Mouse (Mus musculus): ENCODE data around the gene Lima1.
"Not testable (repeated sequence)": the region's sequence is repeated elsewhere in the genome, so short reads cannot be mapped to it uniquely, and the experiment has no call there.

Gene Lima1

GRCm38 (mm10) chr15:99834681-99835080, 40.6 kb downstream of the Lima1 start:
- DNase-seq (ENCODE audit: low read depth, low spot score), result no peak

DNA sequence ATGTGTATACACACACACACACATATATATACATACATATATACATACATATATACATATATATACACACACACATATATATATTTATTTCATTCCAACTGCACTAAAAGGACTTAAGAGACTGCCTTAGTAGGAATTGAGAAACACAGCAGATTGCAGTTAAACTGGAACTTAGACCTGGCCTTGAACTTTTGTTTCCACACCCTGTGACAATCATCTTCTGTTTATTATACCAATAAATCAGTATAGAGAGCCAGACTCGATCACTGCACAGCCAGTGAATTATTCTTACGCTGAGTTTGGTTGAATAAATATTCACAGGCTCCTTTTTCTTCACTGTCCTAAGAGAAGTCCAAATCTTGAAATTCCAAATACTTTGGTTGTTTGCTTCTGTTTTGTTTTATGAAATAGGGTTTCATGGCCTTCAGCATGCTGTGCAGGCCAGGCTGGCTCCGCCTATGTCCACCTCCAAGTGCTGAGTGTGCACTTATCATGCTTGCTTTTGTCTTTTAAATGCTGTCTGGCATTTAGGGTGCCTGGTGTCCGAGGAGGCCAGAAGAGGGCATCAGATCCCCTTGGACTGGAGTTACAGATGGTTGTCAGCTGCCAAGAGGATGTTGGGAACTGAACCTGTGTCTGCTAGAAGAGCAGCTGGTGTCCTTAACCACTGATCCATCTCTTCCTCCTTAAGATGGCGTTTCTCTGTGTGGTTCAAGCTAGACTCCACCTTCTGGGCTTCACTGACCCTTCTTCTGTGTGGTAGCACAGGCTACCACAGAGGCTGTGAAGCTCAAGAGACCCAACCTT, 41.4 kb downstream of the Lima1 start:
- DNase-seq (ENCODE audit: low read depth, low spot score), result no peak

DNA sequence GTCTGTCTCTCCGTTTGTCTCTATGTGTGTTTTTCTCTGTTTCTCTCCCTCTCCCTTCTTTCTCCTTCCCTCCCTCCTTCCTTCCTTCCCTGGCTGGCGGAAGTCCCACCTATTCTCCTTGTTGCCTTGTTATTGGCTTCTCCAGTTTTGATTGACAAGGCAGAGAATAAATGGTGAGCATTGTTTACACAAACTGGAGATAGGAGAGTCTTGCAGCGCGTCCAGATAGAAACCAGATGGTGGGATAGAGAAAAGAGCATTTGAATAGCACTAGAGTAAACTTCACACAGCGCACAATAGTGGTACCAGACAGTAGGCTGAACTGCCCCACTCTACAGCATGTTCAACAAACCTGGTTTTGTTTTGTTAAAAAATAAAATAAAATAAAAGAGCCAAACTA, 43.7 kb downstream of the Lima1 start:
- no peak for DNase-seq (ENCODE audit: low read depth, low spot score)

- no peak for DNase-seq (ENCODE audit: low read depth, low spot score)
Measured at GRCm38 (mm10) chr15:99828061-99828460, 47.2 kb downstream of the Lima1 start.

- no peak for DNase-seq (ENCODE audit: low read depth, low spot score)
Measured at GRCm38 (mm10) chr15:99826210-99826888, 48.9 kb downstream of the Lima1 start.

GRCm38 (mm10) chr15:99825211-99825610, 50.0 kb downstream of the Lima1 start:
- no peak for DNase-seq (ENCODE audit: low read depth, low spot score)

DNA sequence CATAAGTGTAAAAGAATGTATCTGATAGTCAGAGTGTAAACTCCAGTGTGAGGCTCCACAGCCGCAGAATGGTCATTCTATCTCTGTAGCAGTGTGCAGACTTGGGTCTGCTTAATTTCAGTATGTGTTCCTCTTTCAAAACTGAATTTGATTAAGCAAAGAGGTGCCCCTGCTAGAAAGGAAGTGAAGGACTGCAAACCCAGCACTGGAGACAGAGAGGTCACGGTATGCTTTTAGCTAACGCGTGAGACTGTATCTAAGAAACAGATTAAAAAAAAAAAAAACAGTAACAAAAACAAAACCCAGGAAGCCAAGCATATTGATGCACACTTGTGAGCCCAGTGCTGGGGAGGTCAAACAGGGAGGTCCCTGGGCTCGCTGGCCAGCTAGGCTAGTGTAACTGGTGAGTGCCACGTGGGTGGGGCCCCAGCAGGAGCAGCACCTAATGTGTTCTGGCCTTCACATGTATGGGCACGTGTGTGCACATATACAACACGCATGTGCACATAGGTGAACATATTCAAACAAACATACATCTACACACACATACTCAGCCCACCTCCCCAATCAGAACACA, 51.8 kb downstream of the Lima1 start:
- no peak for DNase-seq (ENCODE audit: low read depth, low spot score)

GRCm38 (mm10) chr15:99822501-99822900, 52.8 kb downstream of the Lima1 start:
- DNase-seq (ENCODE audit: low read depth, low spot score), result not testable (repeated sequence)

GRCm38 (mm10) chr15:99819621-99820279, 55.5 kb downstream of the Lima1 start:
- no peak for DNase-seq (ENCODE audit: low read depth, low spot score)

DNA sequence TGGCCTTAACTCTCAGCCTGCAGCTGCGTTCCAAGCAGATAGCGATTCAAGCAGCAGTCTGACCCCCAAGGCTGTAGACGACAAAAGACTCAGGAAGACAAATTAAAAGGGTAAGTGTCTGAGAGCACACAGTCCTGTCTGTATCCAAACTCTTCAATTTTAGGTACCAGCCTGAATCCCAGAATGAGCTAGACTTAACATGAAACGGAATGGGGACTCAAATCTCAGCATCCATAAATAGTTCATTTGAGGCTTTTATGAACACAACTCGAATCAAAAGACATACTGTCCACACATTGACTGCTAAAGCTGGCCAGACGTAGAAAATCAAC, 56.2 kb downstream of the Lima1 start:
- DNase-seq (ENCODE audit: low read depth, low spot score), result no peak

GRCm38 (mm10) chr15:99818321-99819108, 56.7 kb downstream of the Lima1 start:
- no peak for DNase-seq (ENCODE audit: low read depth, low spot score)

DNA sequence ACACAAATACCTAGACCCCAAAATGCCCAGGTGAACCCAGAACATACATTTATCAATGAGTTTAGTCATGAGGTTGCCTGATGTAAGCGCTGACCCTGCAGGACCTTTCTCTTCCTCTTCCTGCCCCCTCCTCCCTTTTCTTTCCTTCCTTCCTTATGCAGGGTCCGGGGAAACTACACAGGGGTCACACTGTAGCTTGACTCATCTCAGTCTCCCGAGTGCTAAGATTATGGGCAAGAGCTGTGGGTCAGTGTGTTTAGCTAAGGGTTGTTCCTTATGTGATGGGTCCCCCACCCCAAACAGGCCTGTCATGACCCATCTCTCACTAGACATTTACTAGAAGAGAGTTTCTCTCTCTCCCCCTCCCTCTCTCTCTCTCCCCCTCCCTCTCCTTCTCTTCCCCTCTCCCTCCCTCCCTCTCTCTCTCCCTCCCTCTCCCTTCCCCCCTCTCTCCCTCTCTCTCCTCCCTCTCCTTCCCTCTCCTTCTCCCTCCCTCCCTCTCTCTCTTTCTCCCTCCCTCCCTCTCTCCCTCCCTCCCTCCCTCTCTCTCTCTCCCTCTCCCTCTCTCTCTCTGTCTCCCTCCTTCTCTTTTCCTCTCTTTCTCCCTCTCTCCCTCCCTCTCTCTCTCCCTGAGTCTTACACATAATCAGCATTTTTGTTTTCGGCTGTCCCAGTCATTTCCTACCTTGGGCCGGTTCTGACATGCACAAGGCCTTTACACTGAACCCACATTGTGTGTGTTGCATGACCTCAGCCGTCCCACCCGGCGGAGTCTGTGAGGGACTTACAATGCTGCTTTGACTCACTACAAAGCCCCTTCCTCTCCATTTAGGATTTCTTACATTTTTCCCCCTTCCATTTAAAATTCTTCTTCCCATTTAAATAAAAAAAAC, 57.7 kb downstream of the Lima1 start:
- DNase-seq (ENCODE audit: low read depth, low spot score), result no peak

DNA sequence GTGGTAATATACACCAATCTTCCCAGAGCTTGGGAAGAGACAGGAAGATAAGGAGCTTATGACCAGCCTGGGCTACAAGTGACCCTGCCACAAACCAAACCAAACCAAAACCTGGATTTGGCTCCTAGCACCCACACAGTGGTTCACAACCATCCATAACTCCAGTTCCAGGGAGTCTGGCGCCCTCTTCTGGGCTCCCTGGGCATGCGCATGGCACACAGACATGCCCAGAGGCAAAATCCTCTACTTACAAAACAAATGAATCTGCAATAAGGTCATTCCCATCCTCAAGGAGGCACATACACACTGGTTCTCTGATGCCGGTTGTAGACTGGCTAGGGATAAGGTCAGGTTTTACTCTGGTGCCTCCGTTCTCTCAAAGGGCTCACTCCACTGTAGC, 59.3 kb downstream of the Lima1 start:
- no peak for DNase-seq (ENCODE audit: low read depth, low spot score)

DNA sequence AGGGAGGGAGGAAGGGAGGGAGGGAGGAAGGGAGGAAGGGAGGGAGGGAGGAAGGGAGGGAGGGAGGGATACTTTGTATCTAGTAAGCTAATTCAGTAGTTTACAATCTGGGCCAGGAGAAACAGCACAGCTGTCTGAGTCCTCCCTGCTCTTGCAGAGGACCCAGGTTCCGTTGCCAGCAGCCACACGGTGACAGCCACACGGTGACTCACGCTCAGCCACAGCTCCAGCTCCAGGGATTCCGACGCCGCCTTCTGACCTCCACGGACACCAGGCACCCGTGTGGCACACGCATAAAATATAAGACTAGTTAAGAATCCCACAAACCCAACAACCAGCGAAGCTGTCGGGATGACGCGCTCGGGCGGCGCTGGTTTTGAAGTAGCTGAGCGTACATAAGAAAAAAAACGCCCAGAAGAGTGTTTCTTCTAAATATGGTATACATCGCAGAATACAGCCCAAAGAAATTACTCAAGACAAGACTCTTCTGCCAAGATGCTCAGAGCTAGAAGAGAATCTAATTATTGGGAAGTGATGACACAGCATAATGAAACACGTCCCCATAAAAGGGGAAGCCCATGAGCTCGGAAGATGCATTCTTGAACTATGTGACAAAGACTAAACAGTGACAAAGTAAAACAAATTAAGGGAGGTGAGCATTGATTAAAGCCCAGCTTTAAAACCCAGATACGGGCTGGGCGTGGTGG, 60.5 kb downstream of the Lima1 start:
- no peak for DNase-seq (ENCODE audit: low read depth, low spot score)

DNA sequence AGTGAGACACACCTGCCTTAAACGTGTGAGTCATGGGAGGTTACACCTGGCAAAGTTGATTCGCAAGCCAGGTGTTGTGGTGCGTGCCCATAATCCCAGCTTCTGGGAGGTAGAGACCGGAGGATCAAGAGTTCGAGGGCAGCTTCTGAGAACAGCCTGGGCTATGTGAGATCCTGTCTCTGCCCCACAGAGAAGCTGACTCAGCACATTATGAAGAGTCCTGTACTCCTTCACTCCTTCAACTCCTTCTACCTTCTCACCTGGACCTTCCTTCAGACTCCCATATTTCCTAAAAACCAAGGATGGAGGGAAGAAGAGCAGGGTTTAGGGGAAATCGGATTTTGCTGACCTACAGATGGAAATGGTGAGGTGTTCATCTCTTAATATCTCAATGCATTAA, 61.6 kb downstream of the Lima1 start:
- DNase-seq (ENCODE audit: low read depth, low spot score), result no peak

DNA sequence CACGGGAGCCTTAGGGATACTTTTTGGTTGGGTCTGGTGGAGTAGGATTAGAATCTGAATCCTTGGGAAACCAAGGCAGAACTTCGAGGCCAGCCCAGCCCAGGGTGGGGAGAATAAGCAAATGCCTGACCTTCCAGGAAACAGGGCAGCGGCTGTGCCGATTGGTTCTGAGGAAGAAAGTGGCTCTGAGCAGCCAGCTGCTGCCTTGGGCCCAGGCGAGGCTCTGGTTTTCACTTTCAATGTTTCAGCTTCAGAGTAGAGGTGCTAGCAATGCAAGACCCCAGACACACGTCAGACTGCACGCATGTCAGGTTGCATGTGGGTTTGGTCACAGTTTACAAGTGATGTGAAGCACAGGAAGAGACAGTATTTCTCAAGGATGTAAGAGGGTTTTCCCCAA, 63.2 kb downstream of the Lima1 start:
- no peak for DNase-seq (ENCODE audit: low read depth, low spot score)

GRCm38 (mm10) chr15:99807776-99808735, 67.2 kb downstream of the Lima1 start:
- no peak for DNase-seq (ENCODE audit: low read depth, low spot score)

- no peak for DNase-seq (ENCODE audit: low read depth, low spot score)
Measured at GRCm38 (mm10) chr15:99806171-99806570, 69.1 kb downstream of the Lima1 start.

- no peak for DNase-seq (ENCODE audit: low read depth, low spot score)
Measured at GRCm38 (mm10) chr15:99805673-99806072, 69.6 kb downstream of the Lima1 start.

Measured in telencephalon, adult 2 months (tissue).